Mouse (Mus musculus): ENCODE data around the gene A630001G21Rik. TPM values are rescaled to one million over a fixed set of nuclear protein-coding genes. Genes with fewer than 3 reads are reported as not detected.

A630001G21Rik gene
- polyA plus RNA-seq, 1 experiment from 2014 or later = 1.7 TPM

GRCm38 (mm10) chr1:85763386-85763785 lies 15.1 kb downstream of the A630001G21Rik start:
- Histone ChIP-seq H3K9me3 (ENCODE audit: control insufficient read depth, low read length) (no peaks in the 10 kb centered on the region), H3K4me2 (ENCODE audit: low read depth, low read length) (no peak overlapping the region), H3K9ac (ENCODE audit: low read depth, low read length) (no peak overlapping the region), H3K4me3 (ENCODE audit: low read depth, low read length) (no peak overlapping the region), H3K36me3 (ENCODE audit: control insufficient read depth, insufficient read depth, low read length) (no peaks in the 10 kb centered on the region), H3K4me1 (ENCODE audit: control insufficient read depth, insufficient read depth, low read length) (peaks cover 5% of the 10 kb centered on the region; the same call in 1 of the 2 replicates), H3K27me3 (replicated peaks; ENCODE audit: control insufficient read depth, insufficient read depth, low read length) (no peaks in the 10 kb centered on the region), H3K27ac (replicated peaks; ENCODE audit: low read depth, low read length) (no peak overlapping the region)
- 73% methylated on average over 6 of the region's 6 CpGs for WGBS
- ATAC-seq (ENCODE audit: low read depth) (no peak), DNase-seq (ENCODE audit: low spot score) (no peak)

GRCm38 (mm10) chr1:85761665-85762064 lies 16.8 kb downstream of the A630001G21Rik start:
- no peak overlapping the region for H3K4me2 ChIP-seq (ENCODE audit: low read depth, low read length)
- no peaks in the 10 kb centered on the region for H3K36me3 ChIP-seq (ENCODE audit: control insufficient read depth, insufficient read depth, low read length)
- ATAC-seq (ENCODE audit: low read depth) (no peak), DNase-seq (ENCODE audit: low spot score) (no peak)
- 77% methylated on average over 4 of the region's 4 CpGs for WGBS
- H3K27me3 ChIP-seq (replicated peaks; ENCODE audit: control insufficient read depth, insufficient read depth, low read length) = no peaks in the 10 kb centered on the region
- H3K27ac ChIP-seq (replicated peaks; ENCODE audit: low read depth, low read length) = no peak overlapping the region
- H3K4me3 ChIP-seq (ENCODE audit: low read depth, low read length) = no peak overlapping the region
- peaks cover 3% of the 10 kb centered on the region; the same call in 1 of the 2 replicates for H3K9me3 ChIP-seq (ENCODE audit: control insufficient read depth, low read length)
- peaks cover 6% of the 10 kb centered on the region; the same call in 1 of the 2 replicates for H3K4me1 ChIP-seq (ENCODE audit: control insufficient read depth, insufficient read depth, low read length)
- H3K9ac ChIP-seq (ENCODE audit: low read depth, low read length) = no peak overlapping the region

GRCm38 (mm10) chr1:85758969-85759293 lies 19.5 kb downstream of the A630001G21Rik start:
- peaks cover 6% of the 10 kb centered on the region; the same call in 1 of the 2 replicates for H3K4me1 ChIP-seq (ENCODE audit: control insufficient read depth, insufficient read depth, low read length)
- no peaks in the 10 kb centered on the region for H3K27me3 ChIP-seq (replicated peaks; ENCODE audit: control insufficient read depth, insufficient read depth, low read length)
- WGBS = 0% methylated on average over 1 of the region's 1 CpGs
- no peak overlapping the region for H3K4me3 ChIP-seq (ENCODE audit: low read depth, low read length)
- DNase-seq (ENCODE audit: low spot score) (no peak), ATAC-seq (ENCODE audit: low read depth) (no peak; the same call in 1 of the 2 replicates)
- peak overlapping the region; percentile 28; the same call in 1 of the 2 replicates for H3K27ac ChIP-seq (replicated peaks; ENCODE audit: low read depth, low read length)
- H3K36me3 ChIP-seq (ENCODE audit: control insufficient read depth, insufficient read depth, low read length) = no peaks in the 10 kb centered on the region
- H3K9me3 ChIP-seq (ENCODE audit: control insufficient read depth, low read length) = peaks cover 3% of the 10 kb centered on the region; the same call in 1 of the 2 replicates
- no peak overlapping the region for H3K4me2 ChIP-seq (ENCODE audit: low read depth, low read length)
- no peak overlapping the region for H3K9ac ChIP-seq (ENCODE audit: low read depth, low read length)

DNA sequence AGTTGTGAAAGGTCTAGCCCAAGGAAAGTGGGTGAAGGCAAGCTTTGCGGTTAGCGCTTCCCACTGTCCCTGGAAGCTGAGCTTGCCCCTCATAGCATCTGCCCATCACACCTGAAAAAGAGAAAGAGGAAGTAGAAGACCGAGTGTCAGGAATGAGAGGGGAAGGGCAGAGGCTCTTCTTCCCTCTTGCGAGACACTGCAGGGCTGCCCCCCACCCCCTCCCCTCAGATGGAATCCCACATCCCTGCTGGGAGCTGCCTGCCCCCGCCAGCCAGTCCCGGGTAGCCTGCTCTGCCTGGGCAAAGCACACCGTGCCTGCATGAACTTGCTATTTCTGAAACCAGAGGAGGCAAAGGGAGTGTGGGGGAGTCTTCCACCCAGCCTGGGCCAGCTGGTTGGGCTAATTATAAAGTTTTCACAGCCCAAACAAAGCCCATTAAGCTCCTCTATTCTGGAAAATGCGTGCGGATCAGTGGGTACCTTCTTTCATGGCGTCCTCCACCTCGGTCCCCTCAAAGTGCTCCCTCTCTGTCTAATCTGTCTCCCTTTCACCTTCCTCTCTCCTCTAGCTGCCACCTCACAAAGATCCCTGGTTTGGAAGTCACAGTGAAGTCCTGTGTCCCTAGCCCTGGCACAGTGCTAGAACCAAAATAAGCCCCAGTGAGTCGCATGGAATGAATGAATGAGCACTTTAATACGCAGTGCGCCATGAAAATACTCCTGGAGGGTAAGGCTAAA lies 20.0 kb downstream of the A630001G21Rik start:
- H3K9me3 ChIP-seq (ENCODE audit: control insufficient read depth, low read length) = peaks cover 3% of the 10 kb centered on the region; the same call in 1 of the 2 replicates
- DNase-seq (ENCODE audit: low spot score) (peak; percentile 58), ATAC-seq (ENCODE audit: low read depth) (peak; percentile 78)
- peak overlapping the region; percentile 28; the same call in 1 of the 2 replicates for H3K27ac ChIP-seq (replicated peaks; ENCODE audit: low read depth, low read length)
- H3K4me3 ChIP-seq (ENCODE audit: low read depth, low read length) = no peak overlapping the region
- no peak overlapping the region; the same call in 1 of the 2 replicates for H3K9ac ChIP-seq (ENCODE audit: low read depth, low read length)
- H3K27me3 ChIP-seq (replicated peaks; ENCODE audit: control insufficient read depth, insufficient read depth, low read length) = no peaks in the 10 kb centered on the region
- no peaks in the 10 kb centered on the region for H3K36me3 ChIP-seq (ENCODE audit: control insufficient read depth, insufficient read depth, low read length)
- 33% methylated on average over 14 of the region's 14 CpGs for WGBS
- peaks cover 6% of the 10 kb centered on the region; the same call in 1 of the 2 replicates for H3K4me1 ChIP-seq (ENCODE audit: control insufficient read depth, insufficient read depth, low read length)
- H3K4me2 ChIP-seq (ENCODE audit: low read depth, low read length) = peak overlapping the region; percentile 24; the same call in 1 of the 2 replicates

DNA sequence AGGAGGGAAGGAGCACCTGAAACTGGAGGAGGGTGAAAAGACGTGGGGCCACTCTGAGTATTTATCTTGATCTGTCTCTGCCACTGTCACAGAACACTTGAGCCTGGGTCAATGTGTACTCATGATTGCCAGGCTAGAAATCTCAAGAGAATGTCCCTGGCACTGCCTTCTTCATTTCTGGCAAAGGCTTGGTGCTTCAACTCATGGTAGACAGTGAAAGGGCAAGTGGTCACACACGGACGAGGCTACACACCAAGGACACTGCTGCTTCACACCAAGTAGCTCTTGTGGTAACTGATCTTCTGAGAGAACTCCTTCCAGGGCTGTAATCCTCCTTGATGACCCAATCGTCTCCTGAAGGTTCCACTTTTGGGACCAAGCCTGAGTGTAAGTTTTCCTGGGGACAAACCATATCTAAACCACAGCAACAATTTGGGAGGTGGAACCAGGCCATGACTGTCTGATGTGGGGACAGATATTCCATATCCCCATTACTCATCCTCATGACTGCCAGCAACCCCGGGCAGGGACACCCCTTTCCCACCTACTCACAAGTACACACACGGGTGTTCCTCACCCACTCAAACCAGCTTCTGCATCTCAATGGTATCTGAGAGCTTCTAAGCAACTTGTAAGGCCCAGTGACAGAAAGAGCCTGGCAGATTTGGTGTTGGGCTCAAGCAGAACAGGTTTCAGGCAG lies 20.8 kb downstream of the A630001G21Rik start:
- peaks cover 3% of the 10 kb centered on the region; the same call in 1 of the 2 replicates for H3K9me3 ChIP-seq (ENCODE audit: control insufficient read depth, low read length)
- H3K36me3 ChIP-seq (ENCODE audit: control insufficient read depth, insufficient read depth, low read length) = no peaks in the 10 kb centered on the region
- ATAC-seq (ENCODE audit: low read depth) (no peak), DNase-seq (ENCODE audit: low spot score) (no peak)
- no peak overlapping the region for H3K27ac ChIP-seq (replicated peaks; ENCODE audit: low read depth, low read length)
- peaks cover 6% of the 10 kb centered on the region; the same call in 1 of the 2 replicates for H3K4me1 ChIP-seq (ENCODE audit: control insufficient read depth, insufficient read depth, low read length)
- WGBS = 78% methylated on average over 6 of the region's 6 CpGs
- H3K9ac ChIP-seq (ENCODE audit: low read depth, low read length) = no peak overlapping the region; the same call in 1 of the 2 replicates
- no peak overlapping the region for H3K4me2 ChIP-seq (ENCODE audit: low read depth, low read length)
- no peaks in the 10 kb centered on the region for H3K27me3 ChIP-seq (replicated peaks; ENCODE audit: control insufficient read depth, insufficient read depth, low read length)
- H3K4me3 ChIP-seq (ENCODE audit: low read depth, low read length) = no peak overlapping the region

GRCm38 (mm10) chr1:85751932-85752680 lies 26.3 kb downstream of the A630001G21Rik start:
- H3K27me3 ChIP-seq (replicated peaks; ENCODE audit: control insufficient read depth, insufficient read depth, low read length) = no peaks in the 10 kb centered on the region
- peak; percentile 45 for DNase-seq (ENCODE audit: low spot score)
- WGBS = 69% methylated on average over 11 of the region's 11 CpGs
- H3K4me2 ChIP-seq (ENCODE audit: low read depth, low read length) = no peak overlapping the region
- H3K36me3 ChIP-seq (ENCODE audit: control insufficient read depth, insufficient read depth, low read length) = no peaks in the 10 kb centered on the region
- peak overlapping the region; percentile 24; the same call in 1 of the 2 replicates for H3K27ac ChIP-seq (replicated peaks; ENCODE audit: low read depth, low read length)
- peak; percentile 35; the same call in 1 of the 2 replicates for ATAC-seq (ENCODE audit: low read depth)
- H3K9me3 ChIP-seq (ENCODE audit: control insufficient read depth, low read length) = peaks cover 3% of the 10 kb centered on the region; the same call in 1 of the 2 replicates
- no peak overlapping the region for H3K9ac ChIP-seq (ENCODE audit: low read depth, low read length)
- H3K4me1 ChIP-seq (ENCODE audit: control insufficient read depth, insufficient read depth, low read length) = no peaks in the 10 kb centered on the region
- no peak overlapping the region for H3K4me3 ChIP-seq (ENCODE audit: low read depth, low read length)

- peak overlapping the region; percentile 24; the same call in 1 of the 2 replicates for H3K27ac ChIP-seq (replicated peaks; ENCODE audit: low read depth, low read length)
- no peaks in the 10 kb centered on the region for H3K9me3 ChIP-seq (ENCODE audit: control insufficient read depth, low read length)
- H3K4me1 ChIP-seq (ENCODE audit: control insufficient read depth, insufficient read depth, low read length) = no peaks in the 10 kb centered on the region
- H3K4me3 ChIP-seq (ENCODE audit: low read depth, low read length) = no peak overlapping the region
- no peaks in the 10 kb centered on the region for H3K36me3 ChIP-seq (ENCODE audit: control insufficient read depth, insufficient read depth, low read length)
- no peak overlapping the region for H3K9ac ChIP-seq (ENCODE audit: low read depth, low read length)
- WGBS = 42% methylated on average over 6 of the region's 6 CpGs
- DNase-seq (ENCODE audit: low spot score) (peak; percentile 51), ATAC-seq (ENCODE audit: low read depth) (peak; percentile 64)
- no peaks in the 10 kb centered on the region for H3K27me3 ChIP-seq (replicated peaks; ENCODE audit: control insufficient read depth, insufficient read depth, low read length)
- no peak overlapping the region for H3K4me2 ChIP-seq (ENCODE audit: low read depth, low read length)
These were observed 26.9 kb downstream of the A630001G21Rik start for GRCm38 (mm10) chr1:85751494-85751893.

DNA sequence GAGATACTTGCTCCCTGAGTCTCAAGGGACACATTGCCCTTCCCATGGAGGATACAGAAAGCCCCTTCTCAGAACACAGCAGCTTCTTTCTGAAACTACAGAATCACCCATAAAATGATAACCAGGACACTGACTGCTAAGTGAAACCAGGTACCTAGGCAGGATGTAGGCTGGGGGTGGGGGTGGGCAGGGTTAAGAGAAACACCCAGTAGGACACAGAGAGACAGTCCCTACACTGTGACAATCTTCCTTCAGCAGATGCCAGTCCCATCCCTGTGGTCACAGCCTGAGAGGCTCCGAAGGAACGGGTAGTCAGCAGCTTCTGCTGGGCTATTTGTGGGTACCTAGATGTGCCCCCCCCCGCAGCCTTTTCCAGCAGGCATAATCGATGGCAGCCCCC lies 27.8 kb downstream of the A630001G21Rik start:
- WGBS = 89% methylated on average over 4 of the region's 4 CpGs
- no peak for DNase-seq (ENCODE audit: low spot score)
- H3K4me2 ChIP-seq (ENCODE audit: low read depth, low read length) = no peak overlapping the region
- no peaks in the 10 kb centered on the region for H3K4me1 ChIP-seq (ENCODE audit: control insufficient read depth, insufficient read depth, low read length)
- no peak for ATAC-seq (ENCODE audit: low read depth)
- H3K27ac ChIP-seq (replicated peaks; ENCODE audit: low read depth, low read length) = no peak overlapping the region
- no peak overlapping the region for H3K4me3 ChIP-seq (ENCODE audit: low read depth, low read length)
- H3K9me3 ChIP-seq (ENCODE audit: control insufficient read depth, low read length) = no peaks in the 10 kb centered on the region
- no peaks in the 10 kb centered on the region for H3K27me3 ChIP-seq (replicated peaks; ENCODE audit: control insufficient read depth, insufficient read depth, low read length)
- no peaks in the 10 kb centered on the region for H3K36me3 ChIP-seq (ENCODE audit: control insufficient read depth, insufficient read depth, low read length)
- no peak overlapping the region for H3K9ac ChIP-seq (ENCODE audit: low read depth, low read length)

Measured in embryonic facial prominence, embryonic 14.5 days (tissue).